Mouse (Mus musculus): ENCODE measurements at regions not wholly inside any gene's neighbourhood (a gene's known extent, or its start where the extent isn't known, plus 50 kb on each side); places are given as distances from the start of the nearest gene placed in this dataset.

GRCm38 (mm10) chr13:26558366-26558765 is 211.6 kb downstream of the Hdgfl1 start:
- no peak overlapping the region for H3ac ChIP-seq (ENCODE audit: control insufficient read depth, insufficient read length, low read depth)
- no peak overlapping the region for H3K4me3 ChIP-seq (ENCODE audit: insufficient read depth, poor library complexity, severe bottlenecking)
- TF ChIP-seq MAX (IDR thresholded peaks at IDR 0.05) (no peak), CTCF (IDR thresholded peaks at IDR 0.05; ENCODE audit: control insufficient read depth, insufficient read depth, insufficient read length) (no peak), USF1 (IDR thresholded peaks at IDR 0.05; ENCODE audit: low read depth) (no peak), MYOG (IDR thresholded peaks at IDR 0.05; ENCODE audit: control insufficient read depth, extremely low read depth, insufficient read length) (no peak), MYOD1 (IDR thresholded peaks at IDR 0.05; ENCODE audit: control insufficient read depth, insufficient read length, low read depth) (no peak), FOSL1 (IDR thresholded peaks at IDR 0.05; ENCODE audit: insufficient read depth, low read length, poor library complexity, severe bottlenecking) (no peak), CEBPB (IDR thresholded peaks at IDR 0.05; ENCODE audit: low read depth) (no peak)
- no peaks in the 10 kb centered on the region for H3K79me3 ChIP-seq (ENCODE audit: low read depth)
- H3K36me3 ChIP-seq (ENCODE audit: control insufficient read depth, insufficient read depth) = no peaks in the 10 kb centered on the region
- H3K27me3 ChIP-seq (ENCODE audit: control insufficient read depth, insufficient read depth, insufficient read length) = no peaks in the 10 kb centered on the region
- no peaks in the 10 kb centered on the region for H3K79me2 ChIP-seq (ENCODE audit: control insufficient read depth, insufficient read depth)

GRCm38 (mm10) chr13:26554266-26554665 is 215.7 kb downstream of the Hdgfl1 start:
- no peak overlapping the region for H3K4me3 ChIP-seq (ENCODE audit: insufficient read depth, poor library complexity, severe bottlenecking)
- no peaks in the 10 kb centered on the region for H3K27me3 ChIP-seq (ENCODE audit: control insufficient read depth, insufficient read depth, insufficient read length)
- no peaks in the 10 kb centered on the region for H3K79me2 ChIP-seq (ENCODE audit: control insufficient read depth, insufficient read depth)
- H3K36me3 ChIP-seq (ENCODE audit: control insufficient read depth, insufficient read depth) = no peaks in the 10 kb centered on the region
- no peaks in the 10 kb centered on the region for H3K79me3 ChIP-seq (ENCODE audit: low read depth)
- no peak overlapping the region for H3ac ChIP-seq (ENCODE audit: control insufficient read depth, insufficient read length, low read depth)
- TF ChIP-seq USF1 (IDR thresholded peaks at IDR 0.05; ENCODE audit: low read depth) = no peak

GRCm38 (mm10) chr13:26552122-26552521 is 217.8 kb downstream of the Hdgfl1 start:
- H3K27me3 ChIP-seq (ENCODE audit: control insufficient read depth, insufficient read depth, insufficient read length) = no peaks in the 10 kb centered on the region
- TF ChIP-seq MYOG (IDR thresholded peaks at IDR 0.05; ENCODE audit: control insufficient read depth, extremely low read depth, insufficient read length) = no peak
- TF ChIP-seq MAX (IDR thresholded peaks at IDR 0.05) = no peak
- TF ChIP-seq USF1 (IDR thresholded peaks at IDR 0.05; ENCODE audit: low read depth) = no peak
- TF ChIP-seq FOSL1 (IDR thresholded peaks at IDR 0.05; ENCODE audit: insufficient read depth, low read length, poor library complexity, severe bottlenecking) = no peak
- no peak for TF ChIP-seq MYOD1 (IDR thresholded peaks at IDR 0.05; ENCODE audit: control insufficient read depth, insufficient read length, low read depth)
- TF ChIP-seq CEBPB (IDR thresholded peaks at IDR 0.05; ENCODE audit: low read depth) = no peak
- no peak for TF ChIP-seq CTCF (IDR thresholded peaks at IDR 0.05; ENCODE audit: control insufficient read depth, insufficient read depth, insufficient read length)

GRCm38 (mm10) chr13:26538928-26539327 is 231.0 kb downstream of the Hdgfl1 start:
- Histone ChIP-seq H3K27me3 (ENCODE audit: control insufficient read depth, insufficient read depth, insufficient read length) (no peaks in the 10 kb centered on the region), H3K79me3 (ENCODE audit: low read depth) (no peaks in the 10 kb centered on the region), H3ac (ENCODE audit: control insufficient read depth, insufficient read length, low read depth) (no peak overlapping the region), H3K36me3 (ENCODE audit: control insufficient read depth, insufficient read depth) (no peaks in the 10 kb centered on the region), H3K4me3 (ENCODE audit: insufficient read depth, poor library complexity, severe bottlenecking) (no peak overlapping the region), H3K79me2 (ENCODE audit: control insufficient read depth, insufficient read depth) (no peaks in the 10 kb centered on the region)
- TF ChIP-seq CEBPB (IDR thresholded peaks at IDR 0.05; ENCODE audit: low read depth) (no peak), MYOG (IDR thresholded peaks at IDR 0.05; ENCODE audit: control insufficient read depth, extremely low read depth, insufficient read length) (no peak), MAX (IDR thresholded peaks at IDR 0.05) (no peak), CTCF (IDR thresholded peaks at IDR 0.05; ENCODE audit: control insufficient read depth, insufficient read depth, insufficient read length) (no peak), USF1 (IDR thresholded peaks at IDR 0.05; ENCODE audit: low read depth) (no peak), FOSL1 (IDR thresholded peaks at IDR 0.05; ENCODE audit: insufficient read depth, low read length, poor library complexity, severe bottlenecking) (no peak), MYOD1 (IDR thresholded peaks at IDR 0.05; ENCODE audit: control insufficient read depth, insufficient read length, low read depth) (no peak)

More at GRCm38 (mm10) chr13:26552122-26552521, 217.8 kb downstream of the Hdgfl1 start:
- Histone ChIP-seq H3ac (ENCODE audit: control insufficient read depth, insufficient read length, low read depth) (no peak overlapping the region), H3K79me3 (ENCODE audit: low read depth) (no peaks in the 10 kb centered on the region), H3K79me2 (ENCODE audit: control insufficient read depth, insufficient read depth) (no peaks in the 10 kb centered on the region), H3K36me3 (ENCODE audit: control insufficient read depth, insufficient read depth) (no peaks in the 10 kb centered on the region), H3K4me3 (ENCODE audit: insufficient read depth, poor library complexity, severe bottlenecking) (no peak overlapping the region)

GRCm38 (mm10) chr13:26536575-26536974 is 233.4 kb downstream of the Hdgfl1 start:
- no peak overlapping the region for H3K4me3 ChIP-seq (ENCODE audit: insufficient read depth, poor library complexity, severe bottlenecking)
- H3K79me3 ChIP-seq (ENCODE audit: low read depth) = no peaks in the 10 kb centered on the region
- H3K36me3 ChIP-seq (ENCODE audit: control insufficient read depth, insufficient read depth) = no peaks in the 10 kb centered on the region
- no peak for TF ChIP-seq CTCF (IDR thresholded peaks at IDR 0.05; ENCODE audit: control insufficient read depth, insufficient read depth, insufficient read length)
- no peaks in the 10 kb centered on the region for H3K27me3 ChIP-seq (ENCODE audit: control insufficient read depth, insufficient read depth, insufficient read length)
- no peak overlapping the region for H3ac ChIP-seq (ENCODE audit: control insufficient read depth, insufficient read length, low read depth)
- H3K79me2 ChIP-seq (ENCODE audit: control insufficient read depth, insufficient read depth) = no peaks in the 10 kb centered on the region

DNA sequence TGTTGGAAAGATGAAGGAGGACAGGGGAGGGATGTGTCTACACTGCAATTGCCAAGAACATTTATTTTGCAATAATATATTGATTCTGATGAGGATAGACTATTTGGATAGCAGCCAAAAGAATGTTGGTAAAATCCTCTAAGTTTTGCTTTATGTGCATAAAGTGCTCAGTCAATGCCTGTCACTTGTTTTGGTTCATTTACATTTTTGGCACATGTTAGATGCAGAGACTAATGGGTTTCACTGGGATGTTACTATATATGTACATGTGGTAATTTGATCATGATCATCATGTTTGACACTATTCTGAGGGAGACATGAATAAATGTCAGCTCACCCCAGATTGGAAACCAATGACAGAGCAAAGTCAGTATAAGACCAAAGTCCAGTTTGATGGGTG is 237.2 kb downstream of the Hdgfl1 start:
- Histone ChIP-seq H3K4me3 (ENCODE audit: insufficient read depth, poor library complexity, severe bottlenecking) (no peak overlapping the region), H3ac (ENCODE audit: control insufficient read depth, insufficient read length, low read depth) (no peak overlapping the region), H3K36me3 (ENCODE audit: control insufficient read depth, insufficient read depth) (no peaks in the 10 kb centered on the region), H3K27me3 (ENCODE audit: control insufficient read depth, insufficient read depth, insufficient read length) (no peaks in the 10 kb centered on the region), H3K79me3 (ENCODE audit: low read depth) (no peaks in the 10 kb centered on the region), H3K79me2 (ENCODE audit: control insufficient read depth, insufficient read depth) (no peaks in the 10 kb centered on the region)
- no peak for TF ChIP-seq MAX (IDR thresholded peaks at IDR 0.05)
- TF ChIP-seq CEBPB (IDR thresholded peaks at IDR 0.05; ENCODE audit: low read depth) = no peak
- no peak for TF ChIP-seq FOSL1 (IDR thresholded peaks at IDR 0.05; ENCODE audit: insufficient read depth, low read length, poor library complexity, severe bottlenecking)
- no peak for TF ChIP-seq MYOD1 (IDR thresholded peaks at IDR 0.05; ENCODE audit: control insufficient read depth, insufficient read length, low read depth)
- TF ChIP-seq USF1 (IDR thresholded peaks at IDR 0.05; ENCODE audit: low read depth) = no peak
- no peak for TF ChIP-seq MYOG (IDR thresholded peaks at IDR 0.05; ENCODE audit: control insufficient read depth, extremely low read depth, insufficient read length)
- TF ChIP-seq CTCF (IDR thresholded peaks at IDR 0.05; ENCODE audit: control insufficient read depth, insufficient read depth, insufficient read length) = no peak
